Comparison of ENCODE assay signal across 18 mouse cellular contexts in genomic region chr10:71546507-71546906, GRCm38 (mm10).
"Had no signal": no experiment of that assay in that cellular context is flagged by ENCODE, and none has a peak within 500 bp of the region (broad histone marks: within the 10 kb centered on the region; RNA-seq: fewer than 3 reads in every experiment).

No protein-coding gene starts in this region.

- H3K4me1 ChIP-seq: limb, embryonic 15.5 days; liver, embryonic 12.5 days; midbrain, embryonic 10.5 days; midbrain, embryonic 12.5 days; neural tube, embryonic 13.5 days; neural tube, embryonic 15.5 days had no signal

- H3K4me2 ChIP-seq: limb, embryonic 15.5 days; liver, embryonic 12.5 days; midbrain, embryonic 12.5 days; neural tube, embryonic 13.5 days; neural tube, embryonic 15.5 days had no signal

- H3K36me3 ChIP-seq: limb, embryonic 15.5 days; liver, embryonic 12.5 days; midbrain, embryonic 10.5 days; midbrain, embryonic 12.5 days; neural tube, embryonic 13.5 days; neural tube, embryonic 15.5 days had no signal

- ATAC-seq: liver, embryonic 12.5 days; midbrain, embryonic 16.5 days had no signal

- H3K27ac ChIP-seq: limb, embryonic 15.5 days; liver, embryonic 12.5 days; liver, embryonic 14.5 days; midbrain, embryonic 10.5 days; midbrain, embryonic 12.5 days; neural tube, embryonic 13.5 days; neural tube, embryonic 15.5 days had no signal

- H3K9ac ChIP-seq: limb, embryonic 15.5 days; liver, embryonic 12.5 days; liver, embryonic 14.5 days; midbrain, embryonic 12.5 days; neural tube, embryonic 13.5 days; neural tube, embryonic 15.5 days had no signal

- DNase-seq: midbrain, embryonic 14.5 days; retina, postnatal 1 day; right cerebral cortex, adult 18-20 months; right cerebral cortex, postnatal 25 days; right cerebral cortex, postnatal 4 days; spleen, adult 18-20 months; thymus, adult 18-20 months; thymus, postnatal 14 days; thymus, postnatal 36 days had no signal

- H3K4me3 ChIP-seq: limb, embryonic 15.5 days; liver, embryonic 12.5 days; midbrain, embryonic 10.5 days; midbrain, embryonic 12.5 days; myocyte; neural tube, embryonic 13.5 days; neural tube, embryonic 15.5 days had no signal

- H3K9me3 ChIP-seq: limb, embryonic 15.5 days; midbrain, embryonic 10.5 days; midbrain, embryonic 12.5 days; neural tube, embryonic 13.5 days; neural tube, embryonic 15.5 days had no signal

- H3K27me3 ChIP-seq: limb, embryonic 15.5 days; liver, embryonic 12.5 days; midbrain, embryonic 12.5 days; neural tube, embryonic 13.5 days; neural tube, embryonic 15.5 days had no signal
